Mouse (Mus musculus): ENCODE results near the gene Chml. TPM values are rescaled to one million over a fixed set of nuclear protein-coding genes. Genes with fewer than 3 reads are reported as not detected.

The Chml gene
- polyA plus RNA-seq (2014; fragmentation: Nextera tagmentation; extraction: Ambion mirVana), result 5.9 and 6.2 TPM in 2 replicates

GRCm38 (mm10) chr1:175692246-175692996 lies at the start of gene Chml, which contains the start of gene Opn3:
TSS of gene Chml (minus strand) at chr1:175692901.
TSS of gene Opn3 (minus strand) at chr1:175692776.
- no peaks in the 10 kb centered on the region for H3K27me3 ChIP-seq (ENCODE audit: control insufficient read depth, insufficient read depth, low read length)
- H3K4me1 ChIP-seq (replicated peaks; ENCODE audit: control insufficient read depth, insufficient read depth, low read length), result peaks cover 24% of the 10 kb centered on the region
- ATAC-seq (ENCODE audit: low FRiP score), result peak; percentile 97
- 2% methylated on average over 53 of the region's 73 CpGs for WGBS
- H3K4me2 ChIP-seq (replicated peaks), result peak within 1 kb of the TSS; percentile 79
- peak within 1 kb of the TSS; percentile 86 for H3K27ac ChIP-seq
- peak; percentile 96 for DNase-seq (ENCODE audit: low spot score)
- peak within 1 kb of the TSS; percentile 58 for H3K4me3 ChIP-seq (replicated peaks; ENCODE audit: low read length)
- peaks cover 5% of the 10 kb centered on the region for H3K36me3 ChIP-seq (replicated peaks; ENCODE audit: control insufficient read depth, insufficient read depth)
- H3K9me3 ChIP-seq (ENCODE audit: control insufficient read depth, low read length), result no peaks in the 10 kb centered on the region
- H3K9ac ChIP-seq, result peak within 1 kb of the TSS; percentile 70

- H3K9me3 ChIP-seq (ENCODE audit: control insufficient read depth, low read length), result no peaks in the 10 kb centered on the region
- no peak overlapping the region for H3K27ac ChIP-seq
- no peak for ATAC-seq (ENCODE audit: low FRiP score)
- H3K4me2 ChIP-seq (replicated peaks), result no peak overlapping the region
- no peaks in the 10 kb centered on the region for H3K36me3 ChIP-seq (replicated peaks; ENCODE audit: control insufficient read depth, insufficient read depth)
- 58% methylated on average over 7 of the region's 7 CpGs for WGBS
- no peak overlapping the region for H3K9ac ChIP-seq
- no peaks in the 10 kb centered on the region for H3K27me3 ChIP-seq (ENCODE audit: control insufficient read depth, insufficient read depth, low read length)
- no peaks in the 10 kb centered on the region for H3K4me1 ChIP-seq (replicated peaks; ENCODE audit: control insufficient read depth, insufficient read depth, low read length)
- H3K4me3 ChIP-seq (replicated peaks; ENCODE audit: low read length), result no peak overlapping the region
- DNase-seq (ENCODE audit: low spot score), result no peak
Measured at GRCm38 (mm10) chr1:175725771-175726170, 33.1 kb upstream of the Chml start.

DNA sequence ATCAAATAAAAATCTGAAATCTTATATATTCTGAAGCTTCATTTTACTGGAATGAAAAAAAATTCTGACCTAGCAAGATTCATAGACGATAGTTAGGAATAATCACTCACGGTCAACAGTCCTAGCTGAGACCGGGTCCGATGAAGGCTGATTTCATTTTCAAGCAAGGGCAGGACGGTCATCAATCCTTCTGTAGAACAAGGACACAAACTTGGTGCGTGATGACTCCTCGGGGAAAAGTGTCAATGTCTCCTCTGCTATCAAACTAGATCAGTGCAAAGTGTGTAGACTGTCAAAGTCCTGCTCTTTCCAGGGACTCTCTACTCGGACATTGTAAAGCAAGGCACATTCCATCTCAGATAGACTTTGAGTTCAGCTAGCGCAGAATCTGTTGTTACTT lies 24.1 kb upstream of the Chml start:
- 92% methylated on average over 9 of the region's 9 CpGs for WGBS
- Histone ChIP-seq H3K4me3 (replicated peaks; ENCODE audit: low read length) (no peak overlapping the region), H3K36me3 (replicated peaks; ENCODE audit: control insufficient read depth, insufficient read depth) (no peaks in the 10 kb centered on the region), H3K4me2 (replicated peaks) (no peak overlapping the region), H3K9ac (no peak overlapping the region), H3K27ac (no peak overlapping the region), H3K4me1 (replicated peaks; ENCODE audit: control insufficient read depth, insufficient read depth, low read length) (no peaks in the 10 kb centered on the region), H3K27me3 (ENCODE audit: control insufficient read depth, insufficient read depth, low read length) (no peaks in the 10 kb centered on the region), H3K9me3 (ENCODE audit: control insufficient read depth, low read length) (no peaks in the 10 kb centered on the region)
- ATAC-seq (ENCODE audit: low FRiP score), result no peak
- no peak for DNase-seq (ENCODE audit: low spot score)

- H3K36me3 ChIP-seq (replicated peaks; ENCODE audit: control insufficient read depth, insufficient read depth), result no peaks in the 10 kb centered on the region
- WGBS, result 85% methylated on average over 11 of the region's 11 CpGs
- DNase-seq (ENCODE audit: low spot score) (no peak), ATAC-seq (ENCODE audit: low FRiP score) (no peak)
- H3K4me3 ChIP-seq (replicated peaks; ENCODE audit: low read length), result no peak overlapping the region
- H3K4me2 ChIP-seq (replicated peaks), result no peak overlapping the region
- H3K4me1 ChIP-seq (replicated peaks; ENCODE audit: control insufficient read depth, insufficient read depth, low read length), result no peaks in the 10 kb centered on the region
- no peaks in the 10 kb centered on the region for H3K27me3 ChIP-seq (ENCODE audit: control insufficient read depth, insufficient read depth, low read length)
- H3K27ac ChIP-seq, result no peak overlapping the region
- no peak overlapping the region for H3K9ac ChIP-seq
- H3K9me3 ChIP-seq (ENCODE audit: control insufficient read depth, low read length), result no peaks in the 10 kb centered on the region
Measured at GRCm38 (mm10) chr1:175712338-175712909, 19.7 kb upstream of the Chml start.

GRCm38 (mm10) chr1:175708013-175708412 lies 15.3 kb upstream of the Chml start:
- no peak for DNase-seq (ENCODE audit: low spot score)
- Histone ChIP-seq H3K4me1 (replicated peaks; ENCODE audit: control insufficient read depth, insufficient read depth, low read length) (no peaks in the 10 kb centered on the region), H3K9me3 (ENCODE audit: control insufficient read depth, low read length) (no peaks in the 10 kb centered on the region), H3K9ac (no peak overlapping the region), H3K36me3 (replicated peaks; ENCODE audit: control insufficient read depth, insufficient read depth) (no peaks in the 10 kb centered on the region), H3K27ac (no peak overlapping the region), H3K27me3 (ENCODE audit: control insufficient read depth, insufficient read depth, low read length) (no peaks in the 10 kb centered on the region), H3K4me2 (replicated peaks) (no peak overlapping the region), H3K4me3 (replicated peaks; ENCODE audit: low read length) (no peak overlapping the region)
- ATAC-seq (ENCODE audit: low FRiP score), result no peak

DNA sequence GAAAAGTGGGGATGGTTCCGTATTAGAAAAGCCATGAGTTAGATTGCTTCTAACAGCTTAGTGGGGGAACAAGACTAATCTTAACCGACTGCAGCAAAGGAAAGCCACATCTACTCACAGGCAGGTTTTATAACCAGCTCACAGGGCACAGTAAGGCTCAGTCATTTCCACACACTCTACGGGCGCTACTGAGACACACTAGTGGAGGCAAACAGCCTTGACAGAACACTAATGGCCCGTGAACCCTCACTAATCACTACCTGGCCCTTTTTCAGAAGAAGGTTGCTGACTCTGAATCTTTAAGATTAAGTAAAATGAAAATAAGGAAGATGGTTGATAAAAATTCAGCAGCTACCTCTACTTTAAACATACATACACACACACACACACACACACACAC lies 14.9 kb upstream of the Chml start:
- Histone ChIP-seq H3K27ac (no peak overlapping the region), H3K4me3 (replicated peaks; ENCODE audit: low read length) (no peak overlapping the region), H3K9me3 (ENCODE audit: control insufficient read depth, low read length) (no peaks in the 10 kb centered on the region), H3K36me3 (replicated peaks; ENCODE audit: control insufficient read depth, insufficient read depth) (no peaks in the 10 kb centered on the region), H3K4me2 (replicated peaks) (no peak overlapping the region), H3K4me1 (replicated peaks; ENCODE audit: control insufficient read depth, insufficient read depth, low read length) (no peaks in the 10 kb centered on the region), H3K9ac (no peak overlapping the region), H3K27me3 (ENCODE audit: control insufficient read depth, insufficient read depth, low read length) (no peaks in the 10 kb centered on the region)
- 75% methylated on average over 5 of the region's 5 CpGs for WGBS
- ATAC-seq (ENCODE audit: low FRiP score), result no peak
- no peak for DNase-seq (ENCODE audit: low spot score)

- H3K27me3 ChIP-seq (ENCODE audit: control insufficient read depth, insufficient read depth, low read length), result no peaks in the 10 kb centered on the region
- 89% methylated on average over 4 of the region's 4 CpGs for WGBS
- ATAC-seq (ENCODE audit: low FRiP score), result no peak
- no peak overlapping the region for H3K9ac ChIP-seq
- no peak overlapping the region for H3K4me3 ChIP-seq (replicated peaks; ENCODE audit: low read length)
- no peak overlapping the region for H3K4me2 ChIP-seq (replicated peaks)
- no peak overlapping the region for H3K27ac ChIP-seq
- no peaks in the 10 kb centered on the region for H3K4me1 ChIP-seq (replicated peaks; ENCODE audit: control insufficient read depth, insufficient read depth, low read length)
- H3K9me3 ChIP-seq (ENCODE audit: control insufficient read depth, low read length), result no peaks in the 10 kb centered on the region
- DNase-seq (ENCODE audit: low spot score), result no peak
- no peaks in the 10 kb centered on the region for H3K36me3 ChIP-seq (replicated peaks; ENCODE audit: control insufficient read depth, insufficient read depth)
Measured at GRCm38 (mm10) chr1:175701145-175701544, 8.4 kb upstream of the Chml start.

DNA sequence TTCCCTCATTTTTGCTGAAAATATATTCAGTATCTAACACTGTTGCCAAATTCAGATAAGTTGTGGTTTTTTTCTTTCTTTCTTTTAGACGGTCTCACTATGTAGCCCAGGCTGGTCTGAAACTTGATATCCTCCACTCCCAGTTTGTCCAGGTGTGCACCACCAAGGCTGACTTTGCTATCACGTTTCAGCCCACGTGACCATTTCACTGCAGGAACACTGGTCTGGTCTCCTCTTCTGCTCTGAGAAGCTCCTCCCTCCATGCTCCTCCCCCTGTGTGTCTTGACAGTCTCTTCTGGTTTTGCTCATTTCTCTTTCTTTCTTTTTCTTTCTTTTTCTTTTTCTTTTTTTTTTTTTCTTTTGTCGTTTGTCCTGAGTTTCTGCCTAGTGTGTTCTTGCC lies 7.1 kb upstream of the Chml start:
- no peaks in the 10 kb centered on the region for H3K9me3 ChIP-seq (ENCODE audit: control insufficient read depth, low read length)
- DNase-seq (ENCODE audit: low spot score) (no peak), ATAC-seq (ENCODE audit: low FRiP score) (no peak)
- H3K27me3 ChIP-seq (ENCODE audit: control insufficient read depth, insufficient read depth, low read length), result no peaks in the 10 kb centered on the region
- no peak overlapping the region for H3K4me2 ChIP-seq (replicated peaks)
- H3K27ac ChIP-seq, result no peak overlapping the region
- no peaks in the 10 kb centered on the region for H3K36me3 ChIP-seq (replicated peaks; ENCODE audit: control insufficient read depth, insufficient read depth)
- no peak overlapping the region for H3K4me3 ChIP-seq (replicated peaks; ENCODE audit: low read length)
- H3K9ac ChIP-seq, result no peak overlapping the region
- no peaks in the 10 kb centered on the region for H3K4me1 ChIP-seq (replicated peaks; ENCODE audit: control insufficient read depth, insufficient read depth, low read length)
- WGBS, result 52% methylated on average over 4 of the region's 4 CpGs

- no peaks in the 10 kb centered on the region for H3K9me3 ChIP-seq (ENCODE audit: control insufficient read depth, low read length)
- DNase-seq (ENCODE audit: low spot score), result no peak
- WGBS, result 70% methylated on average over 3 of the region's 3 CpGs
- H3K4me1 ChIP-seq (replicated peaks; ENCODE audit: control insufficient read depth, insufficient read depth, low read length), result no peaks in the 10 kb centered on the region
- H3K27me3 ChIP-seq (ENCODE audit: control insufficient read depth, insufficient read depth, low read length), result no peaks in the 10 kb centered on the region
- no peak overlapping the region for H3K9ac ChIP-seq
- H3K4me3 ChIP-seq (replicated peaks; ENCODE audit: low read length), result no peak overlapping the region
- H3K4me2 ChIP-seq (replicated peaks), result no peak overlapping the region
- H3K36me3 ChIP-seq (replicated peaks; ENCODE audit: control insufficient read depth, insufficient read depth), result no peaks in the 10 kb centered on the region
- no peak overlapping the region for H3K27ac ChIP-seq
- ATAC-seq (ENCODE audit: low FRiP score), result no peak
Measured at GRCm38 (mm10) chr1:175699375-175699774, 6.7 kb upstream of the Chml start.
